In the genomic region with DNA sequence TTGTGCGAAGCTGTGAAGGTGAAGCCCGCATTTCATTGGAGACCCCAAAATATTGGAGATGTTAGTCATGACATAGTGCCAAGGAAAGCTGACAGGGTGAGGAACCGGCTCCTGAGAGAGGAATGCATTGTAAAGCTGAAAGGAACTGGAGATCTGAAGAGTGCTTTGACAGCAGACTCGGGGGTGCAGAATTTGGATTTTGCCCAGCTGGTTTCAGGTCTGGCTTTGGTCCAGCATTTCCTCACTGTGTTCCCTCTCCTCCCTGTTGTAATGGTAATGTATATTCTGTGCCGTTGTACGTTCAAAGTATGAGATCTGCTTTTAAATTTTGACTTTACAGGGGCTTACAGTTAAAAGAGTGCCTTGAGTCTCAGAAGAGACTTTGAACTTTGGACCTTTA, we compare ENCODE assay signal across 29 mouse cellular contexts. TPM values are rescaled to one million over a fixed set of nuclear protein-coding genes. Genes with fewer than 3 reads are reported as not detected.
DNase-seq lines count a peak whose midpoint lies in the region; ATAC-seq lines count a peak whose summit lies in the region.
"Had no signal": no experiment of that assay in that cellular context is flagged by ENCODE, and none has a peak within 500 bp of the region (broad histone marks: within the 10 kb centered on the region; RNA-seq: fewer than 3 reads in every experiment).

No protein-coding gene starts in this region.

- no peak overlapping the region for H3K4me2 ChIP-seq in forebrain, embryonic 14.5 days (ENCODE audit: low read length)
- no peak overlapping the region for H3K4me2 ChIP-seq in forebrain, embryonic 12.5 days
- H3K4me2 ChIP-seq in midbrain, embryonic 14.5 days (ENCODE audit: low read length), result no peak overlapping the region
- no peak overlapping the region for H3K4me2 ChIP-seq in midbrain, embryonic 11.5 days
- no peak overlapping the region for H3K4me2 ChIP-seq in embryonic facial prominence, embryonic 15.5 days (replicated peaks)
- H3K4me2 ChIP-seq: hindbrain, embryonic 12.5 days; limb, embryonic 15.5 days; lung, embryonic 15.5 days; midbrain, embryonic 12.5 days; neural tube, embryonic 13.5 days had no signal

- H3K36me3 ChIP-seq in forebrain, embryonic 14.5 days (ENCODE audit: control insufficient read depth, insufficient read depth, low read length), result no peaks in the 10 kb centered on the region
- no peaks in the 10 kb centered on the region for H3K36me3 ChIP-seq in forebrain, embryonic 12.5 days (replicated peaks)
- no peaks in the 10 kb centered on the region for H3K36me3 ChIP-seq in midbrain, embryonic 14.5 days (ENCODE audit: control insufficient read depth, insufficient read depth, low read length)
- no peaks in the 10 kb centered on the region for H3K36me3 ChIP-seq in midbrain, embryonic 11.5 days (ENCODE audit: control insufficient read depth, insufficient read depth, low read length)
- H3K36me3 ChIP-seq in embryonic facial prominence, embryonic 15.5 days, result no peaks in the 10 kb centered on the region
- H3K36me3 ChIP-seq: G1E; hindbrain, embryonic 12.5 days; limb, embryonic 15.5 days; lung, embryonic 15.5 days; midbrain, embryonic 12.5 days; neural tube, embryonic 13.5 days had no signal

- H3K9me3 ChIP-seq in forebrain, embryonic 14.5 days (replicated peaks; ENCODE audit: control insufficient read depth, low read length), result no peaks in the 10 kb centered on the region
- H3K9me3 ChIP-seq in forebrain, embryonic 12.5 days, result no peaks in the 10 kb centered on the region
- H3K9me3 ChIP-seq in midbrain, embryonic 14.5 days (ENCODE audit: control insufficient read depth, low read length), result no peaks in the 10 kb centered on the region
- no peaks in the 10 kb centered on the region for H3K9me3 ChIP-seq in midbrain, embryonic 11.5 days (ENCODE audit: control insufficient read depth, low read length)
- H3K9me3 ChIP-seq in embryonic facial prominence, embryonic 15.5 days (replicated peaks), result no peaks in the 10 kb centered on the region
- H3K9me3 ChIP-seq: G1E; hindbrain, embryonic 12.5 days; limb, embryonic 15.5 days; lung, embryonic 15.5 days; midbrain, embryonic 12.5 days; neural tube, embryonic 13.5 days had no signal

- peak; percentile 29; the same call in 1 of the 2 replicates for ATAC-seq in forebrain, embryonic 14.5 days
- ATAC-seq in forebrain, embryonic 12.5 days (ENCODE audit: low FRiP score), result no peak
- ATAC-seq in midbrain, embryonic 14.5 days (ENCODE audit: low FRiP score, low TSS enrichment), result no peak
- ATAC-seq in midbrain, embryonic 11.5 days (ENCODE audit: low FRiP score), result no peak
- no peak for ATAC-seq in embryonic facial prominence, embryonic 15.5 days (ENCODE audit: insufficient number of reproducible peaks, low FRiP score, low TSS enrichment, low read depth)
- ATAC-seq: inflammation-experienced regulatory T-cells, adult 6 months; Patski had no signal

- H3K27ac ChIP-seq in forebrain, embryonic 14.5 days (ENCODE audit: low read depth, low read length), result no peak overlapping the region
- H3K27ac ChIP-seq in forebrain, embryonic 12.5 days, result no peak overlapping the region
- no peak overlapping the region for H3K27ac ChIP-seq in midbrain, embryonic 14.5 days (replicated peaks; ENCODE audit: low read depth, low read length)
- H3K27ac ChIP-seq in midbrain, embryonic 11.5 days (ENCODE audit: low read depth, low read length), result no peak overlapping the region
- 0 out of 2 replicates have a peak overlapping the region, but pooled peaks have one; percentile 5 for H3K27ac ChIP-seq in embryonic facial prominence, embryonic 15.5 days (replicated peaks)
- H3K27ac ChIP-seq: heart, adult 2 months; hindbrain, embryonic 12.5 days; limb, embryonic 15.5 days; liver, embryonic 14.5 days; lung, embryonic 15.5 days; midbrain, embryonic 12.5 days; neural tube, embryonic 13.5 days had no signal

- H3K4me3 ChIP-seq in forebrain, embryonic 14.5 days (ENCODE audit: low read depth, low read length), result no peak overlapping the region
- no peak overlapping the region for H3K4me3 ChIP-seq in forebrain, embryonic 12.5 days (replicated peaks)
- no peak overlapping the region for H3K4me3 ChIP-seq in midbrain, embryonic 14.5 days (replicated peaks; ENCODE audit: low read depth, low read length)
- H3K4me3 ChIP-seq in midbrain, embryonic 11.5 days (ENCODE audit: low read depth, low read length), result no peak overlapping the region
- H3K4me3 ChIP-seq in embryonic facial prominence, embryonic 15.5 days (replicated peaks), result no peak overlapping the region
- H3K4me3 ChIP-seq: heart, adult 2 months; hindbrain, embryonic 12.5 days; limb, embryonic 15.5 days; lung, embryonic 15.5 days; midbrain, embryonic 12.5 days; myocyte; neural tube, embryonic 13.5 days had no signal

- WGBS in forebrain, embryonic 14.5 days, result 22% methylated on average over 6 of the region's 6 CpGs
- WGBS in forebrain, embryonic 12.5 days, result 68% methylated on average over 6 of the region's 6 CpGs
- 59% methylated on average over 6 of the region's 6 CpGs for WGBS in midbrain, embryonic 14.5 days
- WGBS in midbrain, embryonic 11.5 days, result 78% methylated on average over 6 of the region's 6 CpGs
- WGBS in embryonic facial prominence, embryonic 15.5 days, result 41% methylated on average over 6 of the region's 6 CpGs

- H3K4me1 ChIP-seq in forebrain, embryonic 14.5 days (ENCODE audit: control insufficient read depth, insufficient read depth, low read length), result peaks cover 3% of the 10 kb centered on the region; the same call in 1 of the 2 replicates
- H3K4me1 ChIP-seq in forebrain, embryonic 12.5 days, result no peaks in the 10 kb centered on the region
- H3K4me1 ChIP-seq in midbrain, embryonic 14.5 days (ENCODE audit: control insufficient read depth, insufficient read depth, low read length), result no peaks in the 10 kb centered on the region
- H3K4me1 ChIP-seq in midbrain, embryonic 11.5 days (ENCODE audit: control insufficient read depth, insufficient read depth, low read length), result no peaks in the 10 kb centered on the region
- peaks cover 4% of the 10 kb centered on the region; the same call in 1 of the 2 replicates for H3K4me1 ChIP-seq in embryonic facial prominence, embryonic 15.5 days
- H3K4me1 ChIP-seq: hindbrain, embryonic 12.5 days; lung, embryonic 15.5 days; neural tube, embryonic 13.5 days had no signal

- peak; percentile 57 for DNase-seq in forebrain, embryonic 14.5 days (ENCODE audit: low spot score)
- peak; percentile 23 for DNase-seq in kidney, postnatal 10 days
- no peak for DNase-seq in kidney, adult 18-20 months
- peak; percentile 49 for DNase-seq in midbrain, embryonic 14.5 days
- no peak for DNase-seq in midbrain, embryonic 11.5 days (ENCODE audit: low spot score, missing footprints)
- no peak for DNase-seq in urinary bladder, postnatal 10 days (ENCODE audit: low spot score)
- DNase-seq: B cell, adult 2 months; cerebellum, adult 8-10 months; cerebellum, postnatal 36 days; embryo, embryonic 11 days; gastrocnemius, postnatal 14 days; heart, adult 2 months; kidney, adult 8-10 months; retina, postnatal 1 day; right cerebral cortex, postnatal 4 days; thymus, postnatal 25 days had no signal

- H3K27me3 ChIP-seq in forebrain, embryonic 14.5 days (replicated peaks; ENCODE audit: control insufficient read depth, insufficient read depth, low read length), result no peaks in the 10 kb centered on the region
- H3K27me3 ChIP-seq in forebrain, embryonic 12.5 days, result no peaks in the 10 kb centered on the region
- H3K27me3 ChIP-seq in midbrain, embryonic 14.5 days (ENCODE audit: control insufficient read depth, insufficient read depth, low read length), result no peaks in the 10 kb centered on the region
- no peaks in the 10 kb centered on the region for H3K27me3 ChIP-seq in midbrain, embryonic 11.5 days (ENCODE audit: control insufficient read depth, insufficient read depth, low read length)
- H3K27me3 ChIP-seq in embryonic facial prominence, embryonic 15.5 days, result no peaks in the 10 kb centered on the region
- H3K27me3 ChIP-seq: CH12.LX; hindbrain, embryonic 12.5 days; limb, embryonic 15.5 days; lung, embryonic 15.5 days; midbrain, embryonic 12.5 days; neural tube, embryonic 13.5 days; Patski had no signal

- H3K9ac ChIP-seq in forebrain, embryonic 14.5 days (ENCODE audit: low read length), result no peak overlapping the region
- no peak overlapping the region for H3K9ac ChIP-seq in forebrain, embryonic 12.5 days
- no peak overlapping the region for H3K9ac ChIP-seq in midbrain, embryonic 14.5 days (replicated peaks; ENCODE audit: low read length)
- H3K9ac ChIP-seq in midbrain, embryonic 11.5 days (ENCODE audit: low read length), result no peak overlapping the region
- H3K9ac ChIP-seq in embryonic facial prominence, embryonic 15.5 days, result no peak overlapping the region
- H3K9ac ChIP-seq: hindbrain, embryonic 12.5 days; limb, embryonic 15.5 days; liver, embryonic 14.5 days; lung, embryonic 15.5 days; midbrain, embryonic 12.5 days; neural tube, embryonic 13.5 days had no signal

RNA-seq across cellular contexts. Expression of a gene that starts 55.7 kb away (rescaled TPM):
- 188 and 206 TPM in 2 replicates for polyA plus RNA-seq in forebrain, embryonic 14.5 days (2014; fragmentation: Nextera tagmentation; extraction: Ambion mirVana)
- polyA plus RNA-seq in forebrain, embryonic 12.5 days (2016; fragmentation: Nextera tagmentation; extraction: Ambion mirVana), result 195 and 196 TPM in 2 replicates
- polyA plus RNA-seq in midbrain, embryonic 14.5 days (2014; fragmentation: Nextera tagmentation; extraction: Ambion mirVana), result 186 and 201 TPM in 2 replicates
- 198 and 210 TPM in 2 replicates for polyA plus RNA-seq in midbrain, embryonic 11.5 days (2014; fragmentation: Nextera tagmentation; extraction: Ambion mirVana)
- 104 and 108 TPM in 2 replicates for polyA plus RNA-seq in embryonic facial prominence, embryonic 15.5 days (2015; fragmentation: Nextera tagmentation; extraction: Ambion mirVana)

Comparison
In these comparisons a context has a peak if more than half of its experiments do, and no peak if none do; other contexts are left out.
1. DNase-seq: peak in forebrain, embryonic 14.5 days (single experiment), kidney, postnatal 10 days (single experiment) and midbrain, embryonic 14.5 days (single experiment); none in kidney, adult 18-20 months (single experiment), midbrain, embryonic 11.5 days (single experiment) and urinary bladder, postnatal 10 days (single experiment).